ENCODE assay signal across 8 mouse cellular contexts in genomic region chr4:98923568-98924070, GRCm38 (mm10). TPM values are rescaled to one million over a fixed set of nuclear protein-coding genes. Genes with fewer than 3 reads are reported as not detected.
A peak's percentile ranks its signal among the peaks of the same experiment; 100 is the strongest.
DNase-seq lines count a peak whose midpoint lies in the region; ATAC-seq and TF ChIP-seq lines count a peak whose summit lies in the region.

Gene Usp1 (plus strand): TSS chr4:98923810.

- H3K36me3 ChIP-seq in forebrain, embryonic 13.5 days (ENCODE audit: poor library complexity, severe bottlenecking) = peaks cover 4% of the 10 kb centered on the region; the same call in 1 of the 2 replicates
- no peaks in the 10 kb centered on the region for H3K36me3 ChIP-seq in midbrain, embryonic 16.5 days (ENCODE audit: control insufficient read depth, insufficient read depth, low read length)

- peaks cover 7% of the 10 kb centered on the region for H3K4me1 ChIP-seq in bone marrow macrophage, adult 2 months (ENCODE audit: control insufficient read depth, insufficient read depth, low read length)
- peaks cover 23% of the 10 kb centered on the region for H3K4me1 ChIP-seq in forebrain, embryonic 13.5 days
- H3K4me1 ChIP-seq in midbrain, embryonic 16.5 days (ENCODE audit: control insufficient read depth, insufficient read depth, low read length) = peaks cover 19% of the 10 kb centered on the region

- peak within 1 kb of the TSS; percentile 100 for H3K27ac ChIP-seq in bone marrow macrophage, adult 2 months (ENCODE audit: insufficient read depth, low read depth, low read length)
- H3K27ac ChIP-seq in forebrain, embryonic 13.5 days = peak within 1 kb of the TSS; percentile 99
- peak within 1 kb of the TSS; percentile 100 for H3K27ac ChIP-seq in midbrain, embryonic 16.5 days (ENCODE audit: low read length)

- WGBS in forebrain, embryonic 13.5 days = under 1% methylated on average over 62 of the region's 67 CpGs
- WGBS in midbrain, embryonic 16.5 days = under 1% methylated on average over 57 of the region's 67 CpGs

- no peak for TF ChIP-seq POLR2A in bone marrow macrophage, adult 2 months (IDR thresholded peaks at IDR 0.05; ENCODE audit: borderline replicate concordance, low read depth, low read length)

- peak; percentile 66 for DNase-seq in left cerebral cortex, adult 11 months (ENCODE audit: low spot score)
- DNase-seq in left cerebral cortex, adult 9 months (ENCODE audit: low spot score in 2 of 2) = no peak
- DNase-seq in heart, postnatal 4 days = peak; percentile 82
- peak in 1 of 2 experiments; percentile 77 for DNase-seq in left cerebral cortex, postnatal 14 days (ENCODE audit: low spot score in 2 of 2)
- peak; percentile 80 for DNase-seq in thymus, postnatal 10 days (ENCODE audit: low spot score in 2 of 2)

- H3K9me3 ChIP-seq in forebrain, embryonic 13.5 days (replicated peaks) = no peaks in the 10 kb centered on the region
- no peaks in the 10 kb centered on the region for H3K9me3 ChIP-seq in midbrain, embryonic 16.5 days (replicated peaks; ENCODE audit: control insufficient read depth, low read length, poor library complexity, severe bottlenecking)

- peak within 1 kb of the TSS; percentile 69 for H3K4me2 ChIP-seq in forebrain, embryonic 13.5 days
- peak within 1 kb of the TSS; percentile 90 for H3K4me2 ChIP-seq in midbrain, embryonic 16.5 days (ENCODE audit: low read length)

- peak within 1 kb of the TSS; percentile 96 for H3K9ac ChIP-seq in forebrain, embryonic 13.5 days
- H3K9ac ChIP-seq in midbrain, embryonic 16.5 days (ENCODE audit: low read depth, low read length) = peak within 1 kb of the TSS; percentile 87

- H3K27me3 ChIP-seq in forebrain, embryonic 13.5 days = no peaks in the 10 kb centered on the region
- H3K27me3 ChIP-seq in midbrain, embryonic 16.5 days (ENCODE audit: control insufficient read depth, insufficient read depth, low read depth, low read length) = no peaks in the 10 kb centered on the region

- peak; percentile 57 for ATAC-seq in forebrain, embryonic 13.5 days
- peak; percentile 72 for ATAC-seq in midbrain, embryonic 16.5 days

- intact Hi-C loops in left cerebral cortex, postnatal 14 days (cut with DNase I) = loop anchor here (10.0 kb wide), 1 partner anchor 261 kb away; no protein-coding TSS in a partner anchor

- TF ChIP-seq CTCF in bone marrow macrophage, adult 2 months (IDR thresholded peaks at IDR 0.05; ENCODE audit: low read depth, low read length) = no peak

- H3K4me3 ChIP-seq in bone marrow macrophage, adult 2 months (ENCODE audit: insufficient read depth, low read length) = peak within 1 kb of the TSS; percentile 91
- H3K4me3 ChIP-seq in forebrain, embryonic 13.5 days = peak within 1 kb of the TSS; percentile 95
- peak within 1 kb of the TSS; percentile 88 for H3K4me3 ChIP-seq in midbrain, embryonic 16.5 days (ENCODE audit: low read depth, low read length)

RNA-seq across cellular contexts. Expression of gene Usp1, which starts in this region (rescaled TPM):
- 33.6 and 36.5 TPM in 2 replicates for polyA plus RNA-seq in bone marrow macrophage, adult 2 months (2012; ENCODE audit: insufficient read depth, insufficient read length, missing spikeins)
- 104 and 119 TPM in 2 replicates for polyA plus RNA-seq in forebrain, embryonic 13.5 days (2015; fragmentation: Nextera tagmentation; extraction: Ambion mirVana)
- 10 to 100 TPM; 37.5 to 44.3 TPM for total RNA-seq in heart, postnatal 4 days (2021)
- total RNA-seq in left cerebral cortex, postnatal 14 days (2021) = 10 to 100 TPM; 13.6 to 20.5 TPM
- polyA plus RNA-seq in midbrain, embryonic 16.5 days (2015; fragmentation: Nextera tagmentation; extraction: Ambion mirVana) = 21.6 and 24.6 TPM in 2 replicates

Comparison
In these comparisons a context has a peak if more than half of its experiments do, and no peak if none do; other contexts are left out.
1. DNase-seq: peak in left cerebral cortex, adult 11 months (single experiment), heart, postnatal 4 days (single experiment) and thymus, postnatal 10 days (2 of 2); none in left cerebral cortex, adult 9 months (0 of 2).
2. Peak in every context shown above with its lines, with median percentiles within 50 percentile points of each other: H3K27ac ChIP-seq and H3K4me3 ChIP-seq.